Mouse (Mus musculus) intestine, embryonic 16.5 days (tissue): ENCODE measurements around the gene Gm17268. TPM values are rescaled to one million over a fixed set of nuclear protein-coding genes. Genes with fewer than 3 reads are reported as not detected.

Experiments used
- ATAC-seq: fragments of 200-750 bp; cut with Nextera tagmentation; 2 replicates; pipeline ENCODE4 v1.8.0; 2017; ENCODE audit warnings: moderate TSS enrichment, moderate library complexity
- H3K27ac ChIP-seq: fragments of 300-500 bp; sonication (generic); 2 replicates; pipeline ENCODE4 v1.5.1; 2014; ENCODE audit warnings: mild to moderate bottlenecking, low read length
- H3K27me3 ChIP-seq: fragments of 300-500 bp; sonication (generic); replicated peaks from 2 replicates; pipeline ENCODE4 v1.6.1; 2014; ENCODE audit warnings: low read length, control low read depth, mixed read lengths; ENCODE audit not compliant: control insufficient read depth, insufficient read depth
- H3K36me3 ChIP-seq: fragments of 300-500 bp; sonication (generic); 2 replicates; pipeline ENCODE4 v1.6.1; 2014; ENCODE audit warnings: low read length, control low read depth; ENCODE audit not compliant: control insufficient read depth, insufficient read depth
- H3K4me1 ChIP-seq: fragments of 300-500 bp; sonication (generic); 2 replicates; pipeline ENCODE4 v1.6.1; 2014; ENCODE audit warnings: low read length, control low read depth, mixed read lengths; ENCODE audit not compliant: control insufficient read depth, insufficient read depth
- H3K4me2 ChIP-seq: fragments of 300-500 bp; sonication (generic); 2 replicates; pipeline ENCODE4 v1.6.1; 2014; ENCODE audit warnings: low read depth, low read length, control low read depth
- H3K4me3 ChIP-seq: fragments of 300-500 bp; sonication (generic); 2 replicates; pipeline ENCODE4 v1.5.1; 2014; ENCODE audit warnings: mild to moderate bottlenecking, low read length
- H3K9ac ChIP-seq: fragments of 300-500 bp; sonication (generic); 2 replicates; pipeline ENCODE4 v1.6.1; 2014; ENCODE audit warnings: low read depth, low read length
- H3K9me3 ChIP-seq: fragments of 300-500 bp; sonication (generic); 2 replicates; pipeline ENCODE4 v1.6.1; 2016; ENCODE audit warnings: low read length, control low read depth; ENCODE audit not compliant: control insufficient read depth
- WGBS: fragments of 180-500 bp; shearing (Covaris S2); extraction: QIAGEN DNeasy Blood & Tissue Kit; methylation state at CpG from one replicate; pipeline ENCODE4 v1.1.7; 2014; 5-methylcytosine and 5-hydroxymethylcytosine counted together
- polyA plus RNA-seq: library from polyadenylated mRNA; unstranded; fragments of >200 nt; fragmentation: Nextera tagmentation; extraction: Ambion mirVana; gene quantifications from 2 replicates; pipeline ENCODE4 v1.2.1, GENCODE M21; 2015

Gene Gm17268
- polyA plus RNA-seq, 1 experiment from 2014 or later, result not detected

- no peak for ATAC-seq
- H3K27me3 ChIP-seq, result no peaks in the 10 kb centered on the region
- 0 out of 2 replicates have a peak, but pooled peaks cover 4% of the 10 kb centered on the region for H3K4me1 ChIP-seq
- no peaks in the 10 kb centered on the region for H3K9me3 ChIP-seq
- no peak overlapping the region for H3K4me2 ChIP-seq
- H3K9ac ChIP-seq, result no peak overlapping the region
- no peaks in the 10 kb centered on the region for H3K36me3 ChIP-seq
- 34% methylated on average over 2 of the region's 2 CpGs for WGBS
- no peak overlapping the region for H3K27ac ChIP-seq
- no peak overlapping the region for H3K4me3 ChIP-seq
Measured at GRCm38 (mm10) chr11:82019389-82019788, 19.0 kb downstream of the Gm17268 start.

DNA sequence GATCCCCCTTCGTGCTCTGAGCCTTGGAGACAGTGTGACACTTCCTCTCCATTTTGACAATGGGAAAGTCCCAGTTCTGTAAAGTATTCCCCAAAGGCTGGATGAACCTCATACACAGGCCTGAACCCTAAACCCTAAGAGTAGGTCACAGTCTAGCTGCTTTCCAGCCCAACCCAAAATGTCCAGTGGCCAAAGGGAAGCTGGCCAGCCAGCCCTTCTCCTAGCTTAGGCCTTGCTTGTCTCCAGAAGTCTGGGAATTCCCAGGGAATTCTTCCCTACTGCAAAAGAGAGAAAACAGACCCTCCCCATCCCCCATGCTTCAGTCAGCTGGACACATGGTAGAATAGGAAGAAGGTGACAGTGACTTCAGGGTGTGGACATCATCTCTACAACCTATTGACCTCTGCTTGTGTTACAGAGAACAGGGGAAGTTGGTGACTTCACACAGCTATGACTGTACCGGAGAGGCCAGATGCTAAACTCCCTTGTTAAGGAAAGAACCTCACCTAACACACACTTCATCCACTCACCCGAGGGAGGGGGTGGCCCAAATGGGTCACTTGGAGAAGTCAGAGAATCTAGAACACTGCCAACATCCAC, 22.1 kb downstream of the Gm17268 start:
- H3K27me3 ChIP-seq, result no peaks in the 10 kb centered on the region
- H3K4me3 ChIP-seq, result no peak overlapping the region
- no peaks in the 10 kb centered on the region for H3K36me3 ChIP-seq
- H3K27ac ChIP-seq, result no peak overlapping the region
- 80% methylated on average over 3 of the region's 3 CpGs for WGBS
- H3K9me3 ChIP-seq, result no peaks in the 10 kb centered on the region
- no peak for ATAC-seq
- no peak overlapping the region for H3K4me2 ChIP-seq
- H3K4me1 ChIP-seq, result 0 out of 2 replicates have a peak, but pooled peaks cover 4% of the 10 kb centered on the region
- no peak overlapping the region for H3K9ac ChIP-seq

GRCm38 (mm10) chr11:82015066-82015465, 23.3 kb downstream of the Gm17268 start:
- Histone ChIP-seq H3K27ac (no peak overlapping the region), H3K36me3 (no peaks in the 10 kb centered on the region), H3K9me3 (no peaks in the 10 kb centered on the region), H3K4me2 (no peak overlapping the region), H3K4me1 (peaks cover 6% of the 10 kb centered on the region; the same call in 1 of the 2 replicates), H3K4me3 (no peak overlapping the region), H3K9ac (no peak overlapping the region), H3K27me3 (no peaks in the 10 kb centered on the region)
- 38% methylated on average over 2 of the region's 2 CpGs for WGBS
- no peak for ATAC-seq

GRCm38 (mm10) chr11:82013756-82014155, 24.6 kb downstream of the Gm17268 start:
- H3K9ac ChIP-seq, result no peak overlapping the region
- WGBS, result 46% methylated on average over 1 of the region's 1 CpGs
- H3K4me1 ChIP-seq, result peaks cover 2% of the 10 kb centered on the region; the same call in 1 of the 2 replicates
- H3K4me2 ChIP-seq, result no peak overlapping the region
- H3K4me3 ChIP-seq, result no peak overlapping the region
- H3K27me3 ChIP-seq, result no peaks in the 10 kb centered on the region
- no peak for ATAC-seq
- H3K9me3 ChIP-seq, result no peaks in the 10 kb centered on the region
- no peak overlapping the region; the same call in 1 of the 2 replicates for H3K27ac ChIP-seq
- no peaks in the 10 kb centered on the region for H3K36me3 ChIP-seq

GRCm38 (mm10) chr11:82011411-82012193, 26.8 kb downstream of the Gm17268 start:
- Histone ChIP-seq H3K9ac (no peak overlapping the region), H3K4me3 (no peak overlapping the region), H3K4me2 (no peak overlapping the region), H3K9me3 (no peaks in the 10 kb centered on the region), H3K4me1 (peaks cover 2% of the 10 kb centered on the region; the same call in 1 of the 2 replicates), H3K36me3 (no peaks in the 10 kb centered on the region), H3K27me3 (no peaks in the 10 kb centered on the region), H3K27ac (no peak overlapping the region)
- WGBS, result 53% methylated on average over 8 of the region's 8 CpGs
- no peak for ATAC-seq

DNA sequence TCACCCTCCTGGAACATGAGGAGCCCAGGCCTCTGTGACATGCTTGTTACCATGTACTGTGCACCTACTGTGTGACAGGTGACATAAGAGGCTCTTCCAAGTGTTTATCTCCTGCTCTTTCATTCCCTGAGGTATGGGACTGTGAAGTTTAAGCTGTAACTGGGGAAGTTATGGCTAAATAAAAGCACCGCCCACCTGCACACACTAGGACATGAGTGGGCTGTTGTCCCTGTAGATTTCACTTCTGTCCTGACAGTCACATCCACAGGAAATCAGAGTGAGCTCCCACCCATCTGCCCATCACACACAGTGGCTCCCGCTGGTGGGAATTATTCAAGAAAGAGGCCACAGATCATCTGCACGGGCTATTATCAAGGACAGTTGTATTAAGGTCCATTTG, 28.2 kb downstream of the Gm17268 start:
- WGBS, result 92% methylated on average over 3 of the region's 3 CpGs
- Histone ChIP-seq H3K9me3 (no peaks in the 10 kb centered on the region), H3K4me3 (no peak overlapping the region), H3K36me3 (no peaks in the 10 kb centered on the region), H3K4me2 (no peak overlapping the region), H3K27me3 (no peaks in the 10 kb centered on the region), H3K9ac (no peak overlapping the region), H3K27ac (no peak overlapping the region), H3K4me1 (peaks cover 2% of the 10 kb centered on the region; the same call in 1 of the 2 replicates)
- ATAC-seq, result no peak

GRCm38 (mm10) chr11:82006796-82007423, 31.5 kb downstream of the Gm17268 start:
- WGBS, result 35% methylated on average over 12 of the region's 12 CpGs
- ATAC-seq, result peak; percentile 62; the same call in 1 of the 2 replicates
- H3K4me3 ChIP-seq, result no peak overlapping the region
- no peak overlapping the region for H3K4me2 ChIP-seq
- H3K36me3 ChIP-seq, result no peaks in the 10 kb centered on the region
- H3K9ac ChIP-seq, result peak overlapping the region; percentile 4; the same call in 1 of the 2 replicates
- H3K27ac ChIP-seq, result peak overlapping the region; percentile 43
- H3K4me1 ChIP-seq, result peaks cover 2% of the 10 kb centered on the region; the same call in 1 of the 2 replicates
- no peaks in the 10 kb centered on the region for H3K9me3 ChIP-seq
- no peaks in the 10 kb centered on the region for H3K27me3 ChIP-seq

DNA sequence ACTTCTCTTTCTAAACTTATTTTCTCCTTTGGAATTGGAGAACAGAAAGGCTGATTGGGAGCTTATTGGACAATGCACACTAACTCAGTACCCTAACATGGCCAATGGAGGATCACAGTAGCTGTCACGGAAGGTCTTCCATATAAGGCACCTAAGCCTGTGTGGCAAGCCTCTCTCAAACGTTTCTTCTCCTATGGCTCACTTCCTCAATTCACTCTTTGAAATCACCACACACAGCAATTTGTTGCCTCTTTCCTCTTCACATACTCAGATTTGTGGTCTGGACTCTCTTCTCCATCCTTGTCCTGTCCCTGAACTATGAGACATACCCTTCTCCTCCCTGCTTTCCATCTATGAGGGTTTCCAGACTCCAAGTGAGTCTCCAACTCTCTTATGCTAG, 33.6 kb downstream of the Gm17268 start:
- Histone ChIP-seq H3K27ac (no peak overlapping the region), H3K4me1 (no peaks in the 10 kb centered on the region; the same call in 1 of the 2 replicates), H3K4me3 (no peak overlapping the region), H3K9ac (no peak overlapping the region), H3K27me3 (no peaks in the 10 kb centered on the region), H3K36me3 (no peaks in the 10 kb centered on the region), H3K4me2 (no peak overlapping the region), H3K9me3 (no peaks in the 10 kb centered on the region)
- WGBS, result 58% methylated on average over 2 of the region's 2 CpGs
- no peak for ATAC-seq

- Histone ChIP-seq H3K4me1 (no peaks in the 10 kb centered on the region), H3K9me3 (no peaks in the 10 kb centered on the region), H3K4me2 (no peak overlapping the region), H3K36me3 (no peaks in the 10 kb centered on the region), H3K27me3 (no peaks in the 10 kb centered on the region), H3K4me3 (no peak overlapping the region), H3K9ac (no peak overlapping the region), H3K27ac (no peak overlapping the region)
- WGBS, result 56% methylated on average over 5 of the region's 5 CpGs
- ATAC-seq, result no peak
Measured at GRCm38 (mm10) chr11:82000581-82000980, 37.8 kb downstream of the Gm17268 start.
